Comparison of ENCODE assay signal across 8 mouse cellular contexts in genomic region chr13:58275599-58275998, GRCm38 (mm10). TPM values are rescaled to one million over a fixed set of nuclear protein-coding genes. Genes with fewer than 3 reads are reported as not detected.
DNase-seq lines count a peak whose midpoint lies in the region; ATAC-seq and TF ChIP-seq lines count a peak whose summit lies in the region.

Gene Gkap1, minus strand, starts transcription at chr13:58275699.

- peaks cover 9% of the 10 kb centered on the region for H3K4me1 ChIP-seq in lung, embryonic 16.5 days (replicated peaks; ENCODE audit: control insufficient read depth, insufficient read depth, low read length)
- H3K4me1 ChIP-seq in embryonic facial prominence, embryonic 12.5 days, result peaks cover 16% of the 10 kb centered on the region; the same call in 1 of the 2 replicates
- H3K4me1 ChIP-seq in heart, postnatal 0 days (ENCODE audit: control insufficient read depth, insufficient read depth), result 0 out of 2 replicates have a peak, but pooled peaks cover 3% of the 10 kb centered on the region
- H3K4me1 ChIP-seq in limb, embryonic 11.5 days (ENCODE audit: control insufficient read depth, insufficient read depth, low read length), result peaks cover 4% of the 10 kb centered on the region; the same call in 1 of the 2 replicates
- H3K4me1 ChIP-seq in stomach, embryonic 14.5 days (ENCODE audit: control insufficient read depth, insufficient read depth, low read length), result peaks cover 8% of the 10 kb centered on the region; the same call in 1 of the 2 replicates

- no peaks in the 10 kb centered on the region for H3K9me3 ChIP-seq in lung, embryonic 16.5 days (ENCODE audit: control insufficient read depth, low read length)
- H3K9me3 ChIP-seq in embryonic facial prominence, embryonic 12.5 days, result no peaks in the 10 kb centered on the region
- no peaks in the 10 kb centered on the region for H3K9me3 ChIP-seq in heart, postnatal 0 days (replicated peaks; ENCODE audit: control insufficient read depth, low read length)
- no peaks in the 10 kb centered on the region for H3K9me3 ChIP-seq in limb, embryonic 11.5 days (ENCODE audit: control insufficient read depth, low read length)
- H3K9me3 ChIP-seq in stomach, embryonic 14.5 days (ENCODE audit: control insufficient read depth, low read depth, low read length), result no peaks in the 10 kb centered on the region

- H3K27ac ChIP-seq in lung, embryonic 16.5 days (ENCODE audit: low read length), result peak within 1 kb of the TSS; percentile 57
- peak within 1 kb of the TSS; percentile 80 for H3K27ac ChIP-seq in embryonic facial prominence, embryonic 12.5 days
- peak within 1 kb of the TSS; percentile 77 for H3K27ac ChIP-seq in heart, postnatal 0 days (ENCODE audit: low read depth)
- no peak within 1 kb of the TSS; the same call in 1 of the 2 replicates for H3K27ac ChIP-seq in limb, embryonic 11.5 days (replicated peaks; ENCODE audit: low read depth, low read length)
- H3K27ac ChIP-seq in stomach, embryonic 14.5 days (ENCODE audit: low read length), result peak within 1 kb of the TSS; percentile 75; the same call in 1 of the 2 replicates

- H3K4me2 ChIP-seq in lung, embryonic 16.5 days (ENCODE audit: low read depth, low read length), result peak within 1 kb of the TSS; percentile 92
- H3K4me2 ChIP-seq in embryonic facial prominence, embryonic 12.5 days (replicated peaks), result peak within 1 kb of the TSS; percentile 78
- H3K4me2 ChIP-seq in heart, postnatal 0 days (ENCODE audit: low read depth, low read length), result peak within 1 kb of the TSS; percentile 97
- H3K4me2 ChIP-seq in limb, embryonic 11.5 days (ENCODE audit: low read depth, severe bottlenecking), result peak within 1 kb of the TSS; percentile 75
- peak within 1 kb of the TSS; percentile 87 for H3K4me2 ChIP-seq in stomach, embryonic 14.5 days (replicated peaks; ENCODE audit: low read depth, low read length)

- WGBS in lung, embryonic 16.5 days, result 70% methylated on average over 8 of the region's 8 CpGs
- 76% methylated on average over 8 of the region's 8 CpGs for WGBS in embryonic facial prominence, embryonic 12.5 days
- WGBS in heart, postnatal 0 days, result 83% methylated on average over 8 of the region's 8 CpGs
- 73% methylated on average over 8 of the region's 8 CpGs for WGBS in limb, embryonic 11.5 days
- 69% methylated on average over 8 of the region's 8 CpGs for WGBS in stomach, embryonic 14.5 days

- H3K9ac ChIP-seq in lung, embryonic 16.5 days (ENCODE audit: low read length), result peak within 1 kb of the TSS; percentile 87
- peak within 1 kb of the TSS; percentile 78 for H3K9ac ChIP-seq in embryonic facial prominence, embryonic 12.5 days
- H3K9ac ChIP-seq in heart, postnatal 0 days (replicated peaks; ENCODE audit: low read depth, low read length), result peak within 1 kb of the TSS; percentile 81
- peak within 1 kb of the TSS; percentile 77 for H3K9ac ChIP-seq in limb, embryonic 11.5 days (ENCODE audit: low read length)
- H3K9ac ChIP-seq in stomach, embryonic 14.5 days (replicated peaks; ENCODE audit: low read depth, low read length), result peak within 1 kb of the TSS; percentile 80

- no peak for TF ChIP-seq CTCF in heart, postnatal 0 days (IDR thresholded peaks at IDR 0.05; ENCODE audit: low read depth)

- no peak for TF ChIP-seq EP300 in heart, postnatal 0 days (IDR thresholded peaks at IDR 0.05; ENCODE audit: low read depth)

- H3K4me3 ChIP-seq in lung, embryonic 16.5 days (ENCODE audit: low read length), result peak within 1 kb of the TSS; percentile 87
- H3K4me3 ChIP-seq in embryonic facial prominence, embryonic 12.5 days, result peak within 1 kb of the TSS; percentile 87
- peak within 1 kb of the TSS; percentile 86 for H3K4me3 ChIP-seq in heart, postnatal 0 days (ENCODE audit: low read depth, low read length)
- peak within 1 kb of the TSS; percentile 71 for H3K4me3 ChIP-seq in limb, embryonic 11.5 days (ENCODE audit: low read depth, low read length)
- peak within 1 kb of the TSS; percentile 71 for H3K4me3 ChIP-seq in stomach, embryonic 14.5 days (ENCODE audit: low read depth, low read length)

- DNase-seq in lung, postnatal 25 days (ENCODE audit: low spot score), result no peak
- no peak for DNase-seq in heart, postnatal 0 days (ENCODE audit: low spot score)
- no peak for DNase-seq in limb, embryonic 11.5 days (ENCODE audit: low spot score)
- no peak for DNase-seq in thymus, postnatal 4 days
- no peak for DNase-seq in cerebellum, adult 11-12 months

- H3K27me3 ChIP-seq in lung, embryonic 16.5 days (ENCODE audit: control insufficient read depth, insufficient read depth, low read depth, low read length), result peaks cover 6% of the 10 kb centered on the region
- H3K27me3 ChIP-seq in embryonic facial prominence, embryonic 12.5 days, result 0 out of 2 replicates have a peak, but pooled peaks cover 3% of the 10 kb centered on the region
- 0 out of 2 replicates have a peak, but pooled peaks cover 3% of the 10 kb centered on the region for H3K27me3 ChIP-seq in heart, postnatal 0 days (ENCODE audit: control insufficient read depth, insufficient read depth, low read length)
- H3K27me3 ChIP-seq in limb, embryonic 11.5 days (ENCODE audit: control insufficient read depth, insufficient read depth, low read length), result peaks cover 3% of the 10 kb centered on the region
- no peaks in the 10 kb centered on the region for H3K27me3 ChIP-seq in stomach, embryonic 14.5 days (ENCODE audit: control insufficient read depth, insufficient read depth, low read length)

- ATAC-seq in lung, embryonic 16.5 days (ENCODE audit: low read depth), result no peak
- no peak for ATAC-seq in embryonic facial prominence, embryonic 12.5 days (ENCODE audit: insufficient number of reproducible peaks, insufficient read depth, low FRiP score, low TSS enrichment)
- ATAC-seq in heart, postnatal 0 days (ENCODE audit: insufficient read depth, low read depth), result no peak
- ATAC-seq in limb, embryonic 11.5 days (ENCODE audit: insufficient number of reproducible peaks, low FRiP score, low TSS enrichment, low read depth), result no peak
- no peak for ATAC-seq in stomach, embryonic 14.5 days (ENCODE audit: insufficient number of reproducible peaks, insufficient read depth, low FRiP score, low read depth)

- no peaks in the 10 kb centered on the region for H3K36me3 ChIP-seq in lung, embryonic 16.5 days (ENCODE audit: control insufficient read depth, insufficient read depth, low read length)
- no peaks in the 10 kb centered on the region for H3K36me3 ChIP-seq in embryonic facial prominence, embryonic 12.5 days
- H3K36me3 ChIP-seq in heart, postnatal 0 days (replicated peaks; ENCODE audit: control insufficient read depth, insufficient read depth, low read length), result no peaks in the 10 kb centered on the region
- no peaks in the 10 kb centered on the region for H3K36me3 ChIP-seq in limb, embryonic 11.5 days (ENCODE audit: control insufficient read depth, insufficient read depth, low read length)
- H3K36me3 ChIP-seq in stomach, embryonic 14.5 days (ENCODE audit: control insufficient read depth, insufficient read depth, low read length), result no peaks in the 10 kb centered on the region

RNA-seq across cellular contexts. Expression of gene Gkap1, which starts in this region (rescaled TPM):
- polyA plus RNA-seq in lung, embryonic 16.5 days (2015; fragmentation: Nextera tagmentation; extraction: Ambion mirVana), result 16.5 and 19.8 TPM in 2 replicates
- polyA plus RNA-seq in embryonic facial prominence, embryonic 12.5 days (2016; fragmentation: Nextera tagmentation; extraction: Ambion mirVana), result 32.4 and 33.3 TPM in 2 replicates
- total RNA-seq in heart, postnatal 0 days (2014; rRNA removed; ENCODE audit: low replicate concordance), result 16.0 and 16.6 TPM in 2 replicates
- 16.2 and 17.4 TPM in 2 replicates for polyA plus RNA-seq in heart, postnatal 0 days (2015; fragmentation: Nextera tagmentation; extraction: Ambion mirVana)
- 22.9 and 23.3 TPM in 2 replicates for polyA plus RNA-seq in limb, embryonic 11.5 days (2014; fragmentation: Nextera tagmentation; extraction: Ambion mirVana)
- polyA plus RNA-seq in stomach, embryonic 14.5 days (2014; fragmentation: Nextera tagmentation; extraction: Ambion mirVana), result 24.1 and 26.0 TPM in 2 replicates
